Mouse (Mus musculus): ENCODE results near the gene Ankrd40. TPM values are rescaled to one million over a fixed set of nuclear protein-coding genes. Genes with fewer than 3 reads are reported as not detected.

The Ankrd40 gene
- polyA plus RNA-seq, 1 experiment from 2014 or later, result 20.9 TPM

GRCm38 (mm10) chr11:94329270-94329891 lies 1.6 kb downstream of the Ankrd40 start:
- ATAC-seq (ENCODE audit: low FRiP score), result no peak
- Histone ChIP-seq H3K9ac (no peak overlapping the region), H3K4me1 (peaks cover 40% of the 10 kb centered on the region), H3K4me3 (replicated peaks) (no peak overlapping the region), H3K9me3 (no peaks in the 10 kb centered on the region), H3K27me3 (no peaks in the 10 kb centered on the region), H3K27ac (peak overlapping the region; percentile 99), H3K4me2 (peak overlapping the region; percentile 4; the same call in 1 of the 2 replicates), H3K36me3 (replicated peaks) (peaks cover 3% of the 10 kb centered on the region)
- 43% methylated on average over 4 of the region's 4 CpGs for WGBS

DNA sequence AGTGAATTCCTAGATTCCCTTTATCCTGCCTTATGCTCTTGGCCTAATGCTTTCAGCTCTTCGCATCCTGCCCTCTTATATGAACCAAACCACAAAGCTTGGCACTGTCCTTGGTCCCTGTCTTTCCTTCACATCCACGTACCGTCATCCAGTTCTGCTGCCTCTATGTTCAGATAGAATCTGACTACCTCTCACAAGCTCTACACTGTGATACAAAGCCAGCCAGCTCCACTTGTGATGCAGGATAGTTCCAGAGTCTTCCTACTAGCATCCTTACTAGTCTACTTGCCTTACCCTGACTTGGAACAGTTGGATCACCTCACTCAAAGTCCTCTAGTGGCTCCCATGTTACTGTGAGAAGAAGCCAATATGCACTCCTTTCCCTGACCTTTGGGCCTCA lies 2.4 kb downstream of the Ankrd40 start:
- Histone ChIP-seq H3K36me3 (replicated peaks) (peaks cover 9% of the 10 kb centered on the region), H3K4me3 (replicated peaks) (no peak overlapping the region), H3K4me2 (0 out of 2 replicates have a peak overlapping the region, but pooled peaks have one; percentile 4), H3K9me3 (no peaks in the 10 kb centered on the region), H3K4me1 (peaks cover 40% of the 10 kb centered on the region), H3K27me3 (no peaks in the 10 kb centered on the region), H3K27ac (no peak overlapping the region), H3K9ac (no peak overlapping the region)
- no peak for ATAC-seq (ENCODE audit: low FRiP score)
- 88% methylated on average over 3 of the region's 3 CpGs for WGBS

DNA sequence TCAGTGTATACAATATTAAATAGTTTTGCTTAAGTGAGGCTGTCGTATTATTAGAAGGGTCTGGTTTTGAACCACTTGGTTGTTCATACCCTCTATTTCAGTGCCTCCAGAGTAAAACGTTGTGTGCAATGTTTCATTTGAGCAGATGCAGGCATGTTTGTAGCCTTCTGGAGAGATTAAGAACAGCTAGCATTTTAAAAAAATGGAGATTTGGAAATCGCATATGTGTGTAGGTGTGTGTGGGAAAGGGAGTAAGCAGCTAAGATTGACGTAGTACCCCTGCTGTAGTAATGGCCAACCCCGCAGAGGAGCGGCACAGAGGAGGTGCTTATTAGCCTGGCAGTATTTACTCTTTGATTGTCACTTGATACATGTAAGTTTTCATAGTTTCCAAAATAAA lies 4.9 kb downstream of the Ankrd40 start:
- no peak overlapping the region for H3K4me2 ChIP-seq
- no peak overlapping the region for H3K4me3 ChIP-seq (replicated peaks)
- ATAC-seq (ENCODE audit: low FRiP score), result no peak
- H3K9me3 ChIP-seq, result no peaks in the 10 kb centered on the region
- 93% methylated on average over 6 of the region's 6 CpGs for WGBS
- H3K36me3 ChIP-seq (replicated peaks), result peaks cover 19% of the 10 kb centered on the region
- no peaks in the 10 kb centered on the region for H3K27me3 ChIP-seq
- peaks cover 29% of the 10 kb centered on the region for H3K4me1 ChIP-seq
- no peak overlapping the region for H3K27ac ChIP-seq
- H3K9ac ChIP-seq, result no peak overlapping the region

DNA sequence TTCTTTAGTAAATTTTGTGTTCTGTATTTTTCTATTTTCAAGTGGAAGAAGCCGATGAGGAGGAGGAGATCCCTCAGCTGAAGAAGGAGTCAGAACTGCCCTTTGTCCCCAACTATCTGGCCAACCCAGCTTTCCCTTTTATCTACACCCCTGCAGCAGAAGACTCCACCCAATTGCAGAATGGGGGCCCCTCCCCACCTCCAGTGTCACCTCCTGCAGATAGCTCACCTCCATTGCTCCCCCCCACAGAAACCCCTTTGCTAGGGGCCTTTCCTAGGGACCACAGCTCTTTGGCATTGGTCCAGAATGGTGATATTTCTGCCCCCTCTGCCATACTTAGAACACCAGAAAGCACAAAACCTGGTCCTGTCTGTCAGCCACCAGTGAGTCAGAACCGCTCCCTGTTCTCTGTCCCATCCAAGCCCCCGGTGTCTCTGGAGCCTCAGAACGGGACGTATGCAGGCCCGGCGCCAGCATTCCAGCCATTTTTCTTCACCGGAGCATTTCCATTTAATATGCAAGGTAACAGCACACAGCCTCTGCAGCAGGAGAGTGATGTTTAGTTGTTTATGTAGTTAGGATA lies 6.7 kb downstream of the Ankrd40 start:
- WGBS, result 96% methylated on average over 8 of the region's 8 CpGs

DNA sequence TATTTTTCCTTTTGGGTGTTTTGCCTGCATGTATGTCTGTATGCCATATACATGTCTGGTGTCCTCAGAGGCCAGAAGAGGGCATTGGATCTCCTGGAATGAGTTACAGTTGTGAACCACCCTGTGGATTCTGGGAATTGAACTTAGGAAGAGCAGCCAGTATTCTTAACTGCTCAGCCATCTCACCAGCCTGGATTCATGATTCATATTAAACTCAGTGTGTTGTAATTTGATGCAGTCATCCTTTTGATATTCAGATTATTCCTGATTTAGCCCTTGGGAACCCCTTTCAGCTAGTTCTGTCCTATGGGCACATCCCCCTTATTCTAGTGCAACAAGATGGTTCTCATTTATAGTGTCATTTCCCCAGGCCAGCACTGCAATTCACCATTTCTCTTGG lies 8.8 kb downstream of the Ankrd40 start:
- peaks cover 16% of the 10 kb centered on the region for H3K4me1 ChIP-seq
- ATAC-seq (ENCODE audit: low FRiP score), result no peak
- H3K27ac ChIP-seq, result no peak overlapping the region
- no peaks in the 10 kb centered on the region for H3K27me3 ChIP-seq
- H3K9me3 ChIP-seq, result no peaks in the 10 kb centered on the region
- H3K9ac ChIP-seq, result no peak overlapping the region
- H3K4me3 ChIP-seq (replicated peaks), result no peak overlapping the region
- H3K36me3 ChIP-seq (replicated peaks), result peaks cover 41% of the 10 kb centered on the region
- H3K4me2 ChIP-seq, result no peak overlapping the region

More for the DNA sequence above, 6.7 kb downstream of the Ankrd40 start:
- Histone ChIP-seq H3K4me1 (peaks cover 19% of the 10 kb centered on the region), H3K9me3 (no peaks in the 10 kb centered on the region), H3K4me3 (replicated peaks) (no peak overlapping the region), H3K27ac (0 out of 2 replicates have a peak overlapping the region, but pooled peaks have one; percentile 53), H3K9ac (no peak overlapping the region), H3K4me2 (no peak overlapping the region), H3K27me3 (no peaks in the 10 kb centered on the region), H3K36me3 (replicated peaks) (peaks cover 36% of the 10 kb centered on the region)
- ATAC-seq (ENCODE audit: low FRiP score), result no peak

- Histone ChIP-seq H3K9ac (no peak overlapping the region), H3K9me3 (no peaks in the 10 kb centered on the region), H3K4me3 (replicated peaks) (no peak overlapping the region), H3K4me2 (no peak overlapping the region), H3K4me1 (peaks cover 34% of the 10 kb centered on the region), H3K36me3 (replicated peaks) (peaks cover 41% of the 10 kb centered on the region), H3K27me3 (no peaks in the 10 kb centered on the region), H3K27ac (no peak overlapping the region)
- 90% methylated on average over 2 of the region's 2 CpGs for WGBS
- no peak for ATAC-seq (ENCODE audit: low FRiP score)
These were observed 10.5 kb downstream of the Ankrd40 start for GRCm38 (mm10) chr11:94338347-94338746.

- Histone ChIP-seq H3K36me3 (replicated peaks) (peaks cover 33% of the 10 kb centered on the region), H3K4me1 (peaks cover 49% of the 10 kb centered on the region), H3K9me3 (no peaks in the 10 kb centered on the region), H3K4me2 (no peak overlapping the region), H3K9ac (no peak overlapping the region), H3K27ac (no peak overlapping the region; the same call in 1 of the 2 replicates), H3K4me3 (replicated peaks) (no peak overlapping the region), H3K27me3 (no peaks in the 10 kb centered on the region)
- peak; percentile 87 for ATAC-seq (ENCODE audit: low FRiP score)
- WGBS, result 55% methylated on average over 18 of the region's 18 CpGs
These were observed 12.2 kb downstream of the Ankrd40 start for GRCm38 (mm10) chr11:94339732-94340585.

DNA sequence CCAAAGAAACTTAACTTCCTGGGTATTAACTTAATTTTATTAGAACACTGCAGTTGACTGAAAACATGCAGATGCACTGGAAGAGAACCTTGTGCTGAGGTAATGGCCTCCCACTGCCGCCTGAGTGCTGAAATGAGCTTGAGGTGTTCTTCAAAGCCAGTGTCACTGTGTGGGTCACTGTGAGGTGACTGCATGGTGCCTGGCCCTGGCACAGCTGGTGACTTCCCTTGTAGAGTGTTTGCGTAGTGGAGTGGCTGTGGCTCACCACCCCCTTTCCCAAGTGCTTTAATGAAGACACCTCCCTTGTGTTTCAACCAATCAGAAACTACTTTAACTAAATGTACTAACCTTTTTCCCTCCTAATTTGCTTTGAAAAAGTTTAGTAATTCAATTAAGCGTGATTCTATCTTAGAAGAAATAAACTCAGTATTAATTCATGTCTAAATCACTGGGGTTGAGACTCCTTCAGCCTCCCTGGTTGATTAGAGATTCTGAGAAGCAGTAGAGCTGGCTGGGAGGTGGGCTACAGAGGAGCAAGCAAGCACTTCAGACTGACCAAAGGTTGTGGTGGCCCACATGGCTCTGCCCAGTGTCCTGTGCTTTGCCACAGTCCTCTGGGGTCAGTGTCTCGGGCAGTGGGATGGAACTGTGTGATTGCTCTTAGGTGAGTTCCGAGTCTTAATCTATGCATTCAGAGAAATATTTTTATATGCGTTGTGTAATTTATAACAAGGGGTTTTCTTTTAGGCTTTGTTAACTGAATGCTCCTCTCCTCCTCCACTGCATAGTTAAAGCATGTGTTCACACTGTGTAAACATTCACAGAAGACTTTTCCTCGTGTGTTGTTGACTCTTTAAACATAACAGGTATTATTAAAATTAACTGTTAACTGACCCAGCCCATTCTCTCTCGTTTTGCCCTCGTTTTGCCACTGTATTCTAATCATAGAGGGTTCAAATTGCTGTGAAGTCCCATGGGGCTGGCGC lies 13.4 kb downstream of the Ankrd40 start:
- H3K4me2 ChIP-seq, result no peak overlapping the region
- H3K4me3 ChIP-seq (replicated peaks), result no peak overlapping the region
- H3K9ac ChIP-seq, result no peak overlapping the region
- H3K9me3 ChIP-seq, result no peaks in the 10 kb centered on the region
- no peaks in the 10 kb centered on the region for H3K27me3 ChIP-seq
- peaks cover 26% of the 10 kb centered on the region for H3K36me3 ChIP-seq (replicated peaks)
- 68% methylated on average over 10 of the region's 10 CpGs for WGBS
- peak overlapping the region; percentile 27; the same call in 1 of the 2 replicates for H3K27ac ChIP-seq
- no peak for ATAC-seq (ENCODE audit: low FRiP score)
- peaks cover 49% of the 10 kb centered on the region for H3K4me1 ChIP-seq

GRCm38 (mm10) chr11:94342114-94342905 lies 14.5 kb downstream of the Ankrd40 start:
- Histone ChIP-seq H3K36me3 (replicated peaks) (peaks cover 21% of the 10 kb centered on the region), H3K9me3 (no peaks in the 10 kb centered on the region), H3K4me2 (no peak overlapping the region), H3K4me3 (replicated peaks) (no peak overlapping the region), H3K27ac (peak overlapping the region; percentile 36), H3K27me3 (no peaks in the 10 kb centered on the region), H3K9ac (no peak overlapping the region), H3K4me1 (peaks cover 49% of the 10 kb centered on the region)
- 34% methylated on average over 13 of the region's 13 CpGs for WGBS
- no peak for ATAC-seq (ENCODE audit: low FRiP score)

DNA sequence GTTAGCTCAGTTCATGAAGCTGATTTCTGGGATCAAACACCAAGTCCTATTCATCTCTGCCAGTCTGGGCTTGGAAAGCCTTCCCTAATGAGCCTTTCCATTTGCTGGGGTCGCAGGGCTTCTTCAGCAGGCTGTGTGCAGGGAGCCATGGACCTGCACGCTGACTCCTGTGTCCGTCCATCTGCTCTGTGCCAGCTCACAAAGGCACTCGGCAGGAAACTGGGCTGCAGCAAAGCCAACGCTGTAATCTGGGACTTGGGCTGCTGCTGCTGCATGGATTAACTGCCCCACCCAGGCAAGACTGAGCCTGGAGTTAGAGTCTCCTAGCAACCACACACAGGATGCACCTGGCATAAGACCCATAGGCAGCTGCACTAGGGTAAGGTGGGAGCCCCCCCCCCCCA lies 16.2 kb downstream of the Ankrd40 start:
- Histone ChIP-seq H3K9ac (0 out of 2 replicates have a peak overlapping the region, but pooled peaks have one; percentile 7), H3K4me1 (peaks cover 49% of the 10 kb centered on the region), H3K27me3 (no peaks in the 10 kb centered on the region), H3K36me3 (replicated peaks) (peaks cover 10% of the 10 kb centered on the region), H3K27ac (peak overlapping the region; percentile 74), H3K4me3 (replicated peaks) (no peak overlapping the region), H3K9me3 (no peaks in the 10 kb centered on the region), H3K4me2 (no peak overlapping the region)
- 0 out of 2 replicates have a peak, but pooled peaks have one; percentile 39 for ATAC-seq (ENCODE audit: low FRiP score)
- WGBS, result 12% methylated on average over 5 of the region's 5 CpGs

- Histone ChIP-seq H3K27me3 (no peaks in the 10 kb centered on the region), H3K4me1 (peaks cover 49% of the 10 kb centered on the region), H3K9ac (0 out of 2 replicates have a peak overlapping the region, but pooled peaks have one; percentile 7), H3K4me2 (no peak overlapping the region), H3K4me3 (replicated peaks) (no peak overlapping the region), H3K9me3 (no peaks in the 10 kb centered on the region), H3K27ac (peak overlapping the region; percentile 74), H3K36me3 (replicated peaks) (peaks cover 5% of the 10 kb centered on the region)
- WGBS, result 74% methylated on average over 1 of the region's 1 CpGs
- no peak for ATAC-seq (ENCODE audit: low FRiP score)
These were observed 16.7 kb downstream of the Ankrd40 start for GRCm38 (mm10) chr11:94344470-94344869.
